Mouse (Mus musculus) MEL (cell line): ENCODE measurements at regions not wholly inside any gene's neighbourhood (a gene's known extent, or its start where the extent isn't known, plus 50 kb on each side); places are given as distances from the start of the nearest gene placed in this dataset.

Experiments used
- DNase-seq: peaks from one replicate; pipeline ENCODE4 v3.0.0; 2011; ENCODE audit warnings: low read depth, low spot score
- H3K27ac ChIP-seq: 2 replicates; pipeline ENCODE4 v1.5.1; 2012; ENCODE audit warnings: low read depth, mild to moderate bottlenecking, control low read depth, low read length, moderate library complexity; ENCODE audit not compliant: control insufficient read depth
- H3K27me3 ChIP-seq, 2 experiments: fragments of 150-350 bp in 1 of 2; sonication (generic) in 1 of 2; 2 replicates each; pipeline ENCODE4 v1.6.1; 2012; ENCODE audit warnings: low read length in 2 of 2, mild to moderate bottlenecking in 2 of 2, improper control_type of control experiment in 1 of 2, moderate library complexity in 1 of 2; ENCODE audit not compliant: insufficient read depth in 2 of 2, control insufficient read depth in 1 of 2
- H3K36me3 ChIP-seq, 2 experiments: 2 replicates each; pipeline ENCODE4 v1.6.1; 2012 to 2014; ENCODE audit warnings: low read length in 2 of 2, improper control_type of control experiment in 1 of 2, inconsistent platforms in 1 of 2, mild to moderate bottlenecking in 1 of 2; ENCODE audit not compliant: insufficient read depth in 2 of 2, control insufficient read depth in 1 of 2
- H3K4me1 ChIP-seq, 2 experiments: fragments of 150-350 bp in 1 of 2; sonication (generic) in 1 of 2; 2 replicates each; pipeline ENCODE4 v1.6.1; 2012; ENCODE audit warnings: low read length in 2 of 2, improper control_type of control experiment in 1 of 2, mild to moderate bottlenecking in 1 of 2; ENCODE audit not compliant: insufficient read depth in 2 of 2, control insufficient read depth in 1 of 2
- H3K4me3 ChIP-seq, 2 experiments: fragments of 150-350 bp in 1 of 2; sonication (generic) in 1 of 2; 2 replicates each; pipeline ENCODE4 v1.5.1; 2012; ENCODE audit warnings: low read depth in 2 of 2, low read length in 2 of 2, mild to moderate bottlenecking in 2 of 2, moderate library complexity in 2 of 2, control low read depth in 1 of 2, improper control_type of control experiment in 1 of 2; ENCODE audit not compliant: control insufficient read depth in 1 of 2, insufficient read depth in 1 of 2
- H3K79me2 ChIP-seq: 2 replicates; pipeline ENCODE4 v1.6.1; 2012; ENCODE audit warnings: mild to moderate bottlenecking, low read length, moderate library complexity; ENCODE audit not compliant: control insufficient read depth, poor library complexity, insufficient read depth
- H3K9ac ChIP-seq: 2 replicates; pipeline ENCODE4 v1.6.1; 2012; ENCODE audit warnings: low read depth, mild to moderate bottlenecking, control low read depth, low read length, moderate library complexity; ENCODE audit not compliant: control insufficient read depth, poor library complexity, severe bottlenecking
- H3K9me3 ChIP-seq: fragments of 150-350 bp; sonication (generic); replicated peaks from 2 replicates; pipeline ENCODE4 v1.6.1; 2012; ENCODE audit warnings: mild to moderate bottlenecking, low read length, improper control_type of control experiment, moderate library complexity; ENCODE audit not compliant: insufficient read depth
- CHD1 ChIP-seq: IDR thresholded peaks from 2 replicates; pipeline ENCODE4 v1.6.1; 2012; ENCODE audit warnings: low read depth, mild to moderate bottlenecking, inconsistent platforms, low read length, improper control_type of control experiment
- CHD2 ChIP-seq: IDR thresholded peaks from 2 replicates; pipeline ENCODE4 v1.6.1; 2011; ENCODE audit warnings: low read length, improper control_type of control experiment
- ELF1 ChIP-seq: IDR thresholded peaks from 2 replicates; pipeline ENCODE4 v1.6.1; 2014; ENCODE audit warnings: low read depth, mild to moderate bottlenecking, inconsistent platforms, low read length, improper control_type of control experiment, moderate library complexity
- ETS1 ChIP-seq: IDR thresholded peaks from 2 replicates; pipeline ENCODE4 v1.6.1; 2012; ENCODE audit warnings: low read depth, mild to moderate bottlenecking, inconsistent platforms, low read length, improper control_type of control experiment, moderate library complexity
- GATA1 ChIP-seq: IDR thresholded peaks from 2 replicates; pipeline ENCODE4 v1.6.1; 2011; ENCODE audit warnings: low read depth, low read length, improper control_type of control experiment
- HCFC1 ChIP-seq: IDR thresholded peaks from 2 replicates; pipeline ENCODE4 v1.6.1; 2012; ENCODE audit warnings: low read depth, mild to moderate bottlenecking, inconsistent platforms, low read length, improper control_type of control experiment, moderate library complexity
- JUND ChIP-seq: IDR thresholded peaks from 2 replicates; pipeline ENCODE4 v1.6.1; 2011; ENCODE audit warnings: low read depth, mild to moderate bottlenecking, improper control_type of control experiment, low read length
- KAT2A ChIP-seq: conservative IDR thresholded peaks from 2 replicates; pipeline ENCODE4 v1.6.1; 2012; ENCODE audit warnings: low read depth, low read length, improper control_type of control experiment, inconsistent platforms
- MAZ ChIP-seq: IDR thresholded peaks from 2 replicates; pipeline ENCODE4 v1.6.1; 2012; ENCODE audit warnings: low read depth, mild to moderate bottlenecking, inconsistent platforms, low read length, improper control_type of control experiment
- MEF2A ChIP-seq: IDR thresholded peaks from 2 replicates; pipeline ENCODE4 v1.6.1; 2014; ENCODE audit warnings: low read depth, mild to moderate bottlenecking, inconsistent platforms, low read length, improper control_type of control experiment; ENCODE audit not compliant: poor library complexity, insufficient replicate concordance, severe bottlenecking; ENCODE audit errors: extremely low read depth
- MYC ChIP-seq: IDR thresholded peaks from 2 replicates; pipeline ENCODE4 v1.6.1; 2011; ENCODE audit warnings: low read depth, mild to moderate bottlenecking, low read length, improper control_type of control experiment, moderate library complexity
- POLR2A ChIP-seq, 2 experiments: IDR thresholded peaks; 2 replicates each; pipeline ENCODE4 v1.6.1; 2011 to 2012; ENCODE audit warnings: low read length in 2 of 2, mild to moderate bottlenecking in 2 of 2, control low read depth in 1 of 2, improper control_type of control experiment in 1 of 2, low read depth in 1 of 2, moderate library complexity in 1 of 2; ENCODE audit not compliant: control insufficient read depth in 1 of 2, insufficient read depth in 1 of 2, poor library complexity in 1 of 2
- POLR2AphosphoS2 ChIP-seq: IDR thresholded peaks from 2 replicates; pipeline ENCODE4 v1.6.1; 2011; ENCODE audit warnings: low read length, improper control_type of control experiment
- POLR2AphosphoS5 ChIP-seq: IDR thresholded peaks from 2 replicates; pipeline ENCODE4 v1.6.1; 2012; ENCODE audit warnings: low read depth, borderline replicate concordance, mild to moderate bottlenecking, inconsistent platforms, low read length, moderate library complexity, mixed read lengths
- RAD21 ChIP-seq: IDR thresholded peaks from 2 replicates; pipeline ENCODE4 v1.6.1; 2011; ENCODE audit warnings: mild to moderate bottlenecking, low read depth, low read length, improper control_type of control experiment
- RCOR1 ChIP-seq: IDR thresholded peaks from 2 replicates; pipeline ENCODE4 v1.6.1; 2012; ENCODE audit warnings: low read depth, mild to moderate bottlenecking, inconsistent platforms, low read length, improper control_type of control experiment
- SIN3A ChIP-seq: IDR thresholded peaks from 2 replicates; pipeline ENCODE4 v1.6.1; 2012; ENCODE audit warnings: low read length, improper control_type of control experiment, inconsistent platforms
- SMC3 ChIP-seq: IDR thresholded peaks from 2 replicates; pipeline ENCODE4 v1.6.1; 2011; ENCODE audit warnings: low read depth, low read length, improper control_type of control experiment
- TBP ChIP-seq: IDR thresholded peaks from 2 replicates; pipeline ENCODE4 v1.8.0; 2011; ENCODE audit warnings: low read depth, low read length, improper control_type of control experiment
- TCF12 ChIP-seq: IDR thresholded peaks from 2 replicates; pipeline ENCODE4 v1.6.1; 2014; ENCODE audit warnings: low read depth, mild to moderate bottlenecking, inconsistent platforms, low read length, improper control_type of control experiment, moderate library complexity
- UBTF ChIP-seq: IDR thresholded peaks from 2 replicates; pipeline ENCODE4 v1.6.1; 2012; ENCODE audit warnings: low read depth, mild to moderate bottlenecking, inconsistent platforms, low read length, improper control_type of control experiment, moderate library complexity, borderline replicate concordance; ENCODE audit not compliant: insufficient read depth
- USF1 ChIP-seq: IDR thresholded peaks from 2 replicates; pipeline ENCODE4 v1.6.1; 2014; ENCODE audit warnings: low read depth, mild to moderate bottlenecking, inconsistent platforms, low read length, improper control_type of control experiment, moderate library complexity
- ZMIZ1 ChIP-seq: IDR thresholded peaks from 2 replicates; pipeline ENCODE4 v1.6.1; 2012; ENCODE audit warnings: low read depth, mild to moderate bottlenecking, inconsistent platforms, low read length, improper control_type of control experiment, moderate library complexity
- ZNF384 ChIP-seq: IDR thresholded peaks from 2 replicates; pipeline ENCODE4 v1.6.1; 2012; ENCODE audit warnings: low read depth, mild to moderate bottlenecking, inconsistent platforms, low read length, improper control_type of control experiment

GRCm38 (mm10) chr11:114284820-114285666 is 218.2 kb upstream of the Sdk2 start:
- no peaks in the 10 kb centered on the region for H3K36me3 ChIP-seq
- no peaks in the 10 kb centered on the region for H3K79me2 ChIP-seq
- no peaks in the 10 kb centered on the region for H3K27me3 ChIP-seq
- no peak overlapping the region for H3K27ac ChIP-seq
- no peak for DNase-seq
- H3K4me3 ChIP-seq: no peak overlapping the region
- no peak overlapping the region for H3K9ac ChIP-seq
- H3K9me3 ChIP-seq: no peaks in the 10 kb centered on the region
- TF ChIP-seq GATA1 (no peak), MEF2A (no peak), JUND (no peak), MYC (no peak), RCOR1 (no peak), MAZ (no peak), ZNF384 (no peak), ETS1 (no peak), ELF1 (no peak), RAD21 (no peak), TBP (no peak), CHD2 (no peak), USF1 (no peak), SMC3 (no peak), HCFC1 (no peak), TCF12 (no peak), KAT2A (no peak), SIN3A (no peak)
- no peaks in the 10 kb centered on the region for H3K4me1 ChIP-seq

GRCm38 (mm10) chr11:114283208-114283607 is 216.4 kb upstream of the Sdk2 start:
- no peaks in the 10 kb centered on the region for H3K79me2 ChIP-seq
- H3K9me3 ChIP-seq: no peaks in the 10 kb centered on the region
- H3K4me1 ChIP-seq: no peaks in the 10 kb centered on the region
- TF ChIP-seq CHD1 (no peak), RAD21 (no peak), JUND (no peak), TCF12 (no peak), USF1 (no peak), ZMIZ1 (no peak), MAZ (no peak), POLR2AphosphoS2 (no peak), POLR2A (IDR thresholded peaks at IDR 0.05; ENCODE audit: control insufficient read depth in 1 of 2, insufficient read depth in 1 of 2, low read depth in 1 of 2, low read length in 2 of 2, poor library complexity in 1 of 2) (no peak), POLR2AphosphoS5 (no peak), HCFC1 (no peak), MEF2A (no peak), SIN3A (no peak), UBTF (no peak)
- H3K36me3 ChIP-seq: no peaks in the 10 kb centered on the region
- no peak overlapping the region for H3K9ac ChIP-seq
- H3K4me3 ChIP-seq: no peak overlapping the region
- H3K27me3 ChIP-seq: no peaks in the 10 kb centered on the region
- no peak for DNase-seq
- no peak overlapping the region for H3K27ac ChIP-seq
